Mouse (Mus musculus) stomach, postnatal 0 days (tissue): ENCODE measurements around the gene Adat3. TPM values are rescaled to one million over a fixed set of nuclear protein-coding genes. Genes with fewer than 3 reads are reported as not detected.
A peak's percentile ranks its signal among the peaks of the same experiment; 100 is the strongest.

Source experiments
- ATAC-seq: fragments of 200-750 bp; cut with Nextera tagmentation; 2 replicates; pipeline ENCODE4 v1.8.0; 2017; ENCODE audit not compliant: low FRiP score, low TSS enrichment
- DNase-seq: peaks from one replicate; pipeline ENCODE4 v3.0.0-alpha.2; 2016; ENCODE audit warnings: low spot score
- H3K27ac ChIP-seq: fragments of 300-500 bp; sonication (generic); replicated peaks from 2 replicates; pipeline ENCODE4 v1.5.1; 2014; ENCODE audit warnings: mild to moderate bottlenecking, control low read depth
- H3K27me3 ChIP-seq: fragments of 300-500 bp; sonication (generic); 2 replicates; pipeline ENCODE4 v1.6.1; 2014; ENCODE audit warnings: low read length; ENCODE audit not compliant: control insufficient read depth, insufficient read depth
- H3K36me3 ChIP-seq: fragments of 300-500 bp; sonication (generic); 2 replicates; pipeline ENCODE4 v1.6.1; 2014; ENCODE audit warnings: low read length, mixed read lengths; ENCODE audit not compliant: control insufficient read depth, insufficient read depth
- H3K4me1 ChIP-seq: fragments of 300-500 bp; sonication (generic); replicated peaks from 2 replicates; pipeline ENCODE4 v1.6.1; 2014; ENCODE audit warnings: antibody characterized with exemption; ENCODE audit not compliant: control insufficient read depth, insufficient read depth
- H3K4me2 ChIP-seq: fragments of 300-500 bp; sonication (generic); replicated peaks from 2 replicates; pipeline ENCODE4 v1.6.1; 2014; ENCODE audit warnings: low read depth, mild to moderate bottlenecking, control low read depth, moderate library complexity
- H3K4me3 ChIP-seq: fragments of 300-500 bp; sonication (generic); 2 replicates; pipeline ENCODE4 v1.5.1; 2014; ENCODE audit warnings: low read depth, low read length, control low read depth
- H3K9ac ChIP-seq: fragments of 300-500 bp; sonication (generic); 2 replicates; pipeline ENCODE4 v1.6.1; 2014; ENCODE audit warnings: mild to moderate bottlenecking, low read length, control low read depth, mixed read lengths
- H3K9me3 ChIP-seq: fragments of 300-500 bp; sonication (generic); 2 replicates; pipeline ENCODE4 v1.6.1; 2016; ENCODE audit warnings: low read length; ENCODE audit not compliant: control insufficient read depth
- CTCF ChIP-seq: IDR thresholded peaks from 2 replicates; pipeline ENCODE4 v1.5.1; 2016; ENCODE audit warnings: antibody characterized with exemption, low read depth, mild to moderate bottlenecking, moderate library complexity
- EP300 ChIP-seq: optimal IDR thresholded peaks from 2 replicates; pipeline ENCODE3; 2016; ENCODE audit warnings: antibody characterized with exemption
- WGBS: fragments of 180-500 bp; shearing (Covaris S2); extraction: QIAGEN DNeasy Blood & Tissue Kit; methylation state at CpG from one replicate; pipeline ENCODE4 v1.1.7; 2014; 5-methylcytosine and 5-hydroxymethylcytosine counted together
- polyA plus RNA-seq: library from polyadenylated mRNA; unstranded; fragments of >200 nt; fragmentation: Nextera tagmentation; extraction: Ambion mirVana; gene quantifications from 2 replicates; pipeline ENCODE4 v1.2.1, GENCODE M21; 2015

The Adat3 gene
- polyA plus RNA-seq, 1 experiment from 2014 or later, result 4.1 TPM

DNA sequence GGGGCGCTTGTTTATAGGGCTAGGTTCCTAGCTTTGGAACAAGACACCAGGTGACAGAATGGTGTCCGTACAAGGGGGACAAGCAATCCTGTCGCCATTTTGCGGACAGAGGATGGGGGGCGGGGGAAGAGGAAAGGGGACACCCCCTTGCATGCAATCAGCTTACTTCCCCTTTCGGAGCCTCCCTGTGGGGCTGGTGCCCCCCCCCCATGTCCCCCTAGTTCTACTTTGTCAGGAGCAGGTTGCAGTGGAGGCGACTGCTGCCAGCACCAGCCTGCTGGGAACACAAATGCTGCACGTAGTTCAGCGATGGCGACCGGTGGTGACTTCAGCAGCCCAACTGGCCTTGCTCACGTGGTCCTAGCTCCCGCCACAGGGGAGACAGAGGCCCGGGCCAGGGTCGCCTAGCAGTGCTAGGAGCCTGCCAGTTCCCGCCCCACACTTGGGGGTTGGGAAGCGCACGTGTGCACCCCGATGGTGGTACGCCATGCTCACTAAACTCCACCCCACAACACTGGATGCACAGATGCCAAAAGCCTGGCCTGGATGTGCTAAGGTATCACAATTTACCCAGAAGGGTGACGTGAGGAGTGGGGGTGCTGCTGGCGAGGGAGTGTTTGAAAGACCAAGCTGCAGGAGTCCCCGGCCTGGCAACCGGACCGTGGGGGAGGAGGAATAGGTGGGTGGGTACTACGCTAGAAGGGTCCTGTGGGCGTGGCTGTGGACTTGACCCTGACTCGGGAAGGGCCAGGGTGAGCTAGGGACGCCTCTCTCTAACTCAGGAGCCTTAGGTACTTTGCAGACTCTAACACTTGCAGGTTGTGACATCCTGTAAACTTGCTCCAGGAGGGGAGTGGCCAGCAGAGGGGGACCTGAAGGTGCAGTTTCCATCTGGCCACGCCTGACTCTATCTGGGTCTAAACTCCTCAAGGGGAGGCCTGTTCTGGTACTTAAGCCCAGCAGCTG, 31.5 kb upstream of the Adat3 start:
- Histone ChIP-seq H3K9me3 (no peaks in the 10 kb centered on the region), H3K4me2 (peak overlapping the region; percentile 32), H3K4me3 (no peak overlapping the region), H3K27ac (no peak overlapping the region), H3K27me3 (no peaks in the 10 kb centered on the region), H3K36me3 (no peaks in the 10 kb centered on the region), H3K4me1 (peaks cover 18% of the 10 kb centered on the region), H3K9ac (peak overlapping the region; percentile 35)
- 0 out of 2 replicates have a peak, but pooled peaks have one; percentile 11 for ATAC-seq
- TF ChIP-seq CTCF, result no peak
- no peak for TF ChIP-seq EP300
- no peak for DNase-seq
- WGBS, result 21% methylated on average over 29 of the region's 30 CpGs

DNA sequence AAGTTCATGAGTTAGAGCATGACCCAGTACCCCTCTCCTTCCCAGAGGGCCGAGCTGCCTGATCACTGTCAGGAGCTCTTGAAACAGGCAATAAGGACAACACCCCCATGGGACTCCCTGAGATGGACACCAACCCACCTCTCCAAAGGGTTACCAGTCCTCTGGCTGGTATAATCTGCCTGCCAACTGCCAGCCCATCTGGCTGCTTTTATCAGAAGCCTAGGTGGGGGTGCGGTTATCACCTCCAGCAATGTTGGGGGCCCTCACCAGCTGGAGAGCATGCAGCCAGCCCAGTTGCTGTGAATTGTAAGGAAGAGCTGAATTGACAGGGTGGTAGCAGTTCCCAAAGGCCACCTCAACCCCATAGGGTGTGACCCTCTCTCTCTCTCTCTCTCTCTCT, 30.2 kb upstream of the Adat3 start:
- no peaks in the 10 kb centered on the region for H3K27me3 ChIP-seq
- ATAC-seq, result no peak
- no peak overlapping the region for H3K9ac ChIP-seq
- no peak overlapping the region for H3K4me3 ChIP-seq
- TF ChIP-seq EP300 (no peak), CTCF (no peak)
- H3K9me3 ChIP-seq, result no peaks in the 10 kb centered on the region
- WGBS, result 80% methylated on average over 2 of the region's 2 CpGs
- peaks cover 18% of the 10 kb centered on the region for H3K4me1 ChIP-seq
- DNase-seq, result no peak
- no peak overlapping the region for H3K4me2 ChIP-seq
- no peaks in the 10 kb centered on the region for H3K36me3 ChIP-seq
- no peak overlapping the region for H3K27ac ChIP-seq

DNA sequence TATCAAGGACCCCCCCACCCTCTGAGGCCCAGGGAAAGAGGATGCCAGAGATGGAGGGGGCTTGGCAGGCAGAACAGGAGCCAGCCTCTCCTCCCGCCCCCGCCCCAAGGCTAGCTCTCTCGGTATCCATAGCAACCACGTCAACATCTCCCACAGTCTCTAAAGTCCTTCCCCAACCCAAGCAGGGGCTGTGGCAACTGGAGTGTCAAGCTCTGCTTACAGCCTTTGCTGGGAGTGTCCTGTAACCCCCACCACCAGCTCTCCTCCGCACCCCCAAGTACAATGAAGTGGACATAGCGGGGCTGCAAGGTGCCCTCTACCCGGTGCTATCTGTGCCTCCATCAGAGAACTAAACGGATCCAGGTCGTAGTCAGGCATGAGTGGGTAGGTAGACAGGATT, 28.7 kb upstream of the Adat3 start:
- H3K9me3 ChIP-seq, result no peaks in the 10 kb centered on the region
- H3K4me2 ChIP-seq, result no peak overlapping the region
- no peak overlapping the region for H3K4me3 ChIP-seq
- H3K27ac ChIP-seq, result 0 out of 2 replicates have a peak overlapping the region, but pooled peaks have one; percentile 18
- 47% methylated on average over 9 of the region's 9 CpGs for WGBS
- DNase-seq (no peak), ATAC-seq (no peak)
- H3K9ac ChIP-seq, result no peak overlapping the region
- no peaks in the 10 kb centered on the region for H3K36me3 ChIP-seq
- no peak for TF ChIP-seq CTCF
- TF ChIP-seq EP300, result no peak
- peaks cover 18% of the 10 kb centered on the region for H3K4me1 ChIP-seq
- H3K27me3 ChIP-seq, result no peaks in the 10 kb centered on the region

DNA sequence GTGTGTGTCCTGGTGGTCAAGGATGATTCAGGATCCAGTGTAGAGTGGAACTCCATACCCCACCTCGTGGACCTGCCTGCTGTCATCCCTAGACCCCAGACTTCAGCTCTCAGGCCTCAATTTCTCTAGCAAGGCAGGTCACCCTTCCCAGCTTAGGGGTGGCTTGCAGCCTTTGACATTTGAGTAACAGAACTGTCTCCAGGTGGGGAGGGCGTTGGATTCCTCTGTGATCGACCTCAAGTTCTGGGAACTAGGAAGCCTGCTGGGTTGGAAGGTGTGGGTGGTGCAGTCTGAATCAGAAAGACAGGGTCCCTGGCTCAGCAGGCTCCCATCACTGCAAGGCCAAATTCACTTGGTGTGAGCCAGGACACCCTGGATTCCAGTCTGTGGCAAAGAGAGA, 27.8 kb upstream of the Adat3 start:
- Histone ChIP-seq H3K4me1 (peaks cover 16% of the 10 kb centered on the region), H3K9ac (no peak overlapping the region), H3K27ac (no peak overlapping the region), H3K4me2 (no peak overlapping the region), H3K9me3 (no peaks in the 10 kb centered on the region), H3K4me3 (no peak overlapping the region), H3K27me3 (no peaks in the 10 kb centered on the region), H3K36me3 (no peaks in the 10 kb centered on the region)
- WGBS, result 73% methylated on average over 3 of the region's 3 CpGs
- ATAC-seq (no peak), DNase-seq (no peak)
- TF ChIP-seq CTCF (no peak), EP300 (no peak)

DNA sequence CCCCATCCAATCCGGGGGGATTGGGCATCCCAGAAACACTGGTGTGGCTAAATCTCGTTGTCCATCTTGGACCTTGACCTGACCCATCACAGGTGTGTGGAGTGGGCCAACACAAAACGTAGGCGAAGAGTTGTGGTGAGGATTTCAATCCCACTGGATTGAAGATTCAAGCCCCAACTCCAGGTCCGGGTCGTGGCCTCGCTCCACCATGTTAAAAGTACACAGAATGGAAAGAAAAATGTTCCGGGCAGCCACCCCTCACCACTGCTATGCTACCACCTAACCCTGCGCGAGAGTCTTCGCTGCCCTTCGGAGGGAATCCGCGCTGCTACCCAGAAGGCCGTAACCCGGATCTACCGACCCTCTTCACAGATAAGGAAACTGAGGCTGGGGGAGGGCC, 26.8 kb upstream of the Adat3 start:
- WGBS, result 7% methylated on average over 17 of the region's 17 CpGs
- ATAC-seq (no peak), DNase-seq (no peak)
- no peak for TF ChIP-seq CTCF
- TF ChIP-seq EP300, result no peak
- Histone ChIP-seq H3K36me3 (no peaks in the 10 kb centered on the region), H3K4me2 (peak overlapping the region; percentile 92), H3K27me3 (no peaks in the 10 kb centered on the region), H3K9me3 (no peaks in the 10 kb centered on the region), H3K4me3 (peak overlapping the region; percentile 75), H3K9ac (peak overlapping the region; percentile 75), H3K4me1 (peaks cover 12% of the 10 kb centered on the region), H3K27ac (no peak overlapping the region)

DNA sequence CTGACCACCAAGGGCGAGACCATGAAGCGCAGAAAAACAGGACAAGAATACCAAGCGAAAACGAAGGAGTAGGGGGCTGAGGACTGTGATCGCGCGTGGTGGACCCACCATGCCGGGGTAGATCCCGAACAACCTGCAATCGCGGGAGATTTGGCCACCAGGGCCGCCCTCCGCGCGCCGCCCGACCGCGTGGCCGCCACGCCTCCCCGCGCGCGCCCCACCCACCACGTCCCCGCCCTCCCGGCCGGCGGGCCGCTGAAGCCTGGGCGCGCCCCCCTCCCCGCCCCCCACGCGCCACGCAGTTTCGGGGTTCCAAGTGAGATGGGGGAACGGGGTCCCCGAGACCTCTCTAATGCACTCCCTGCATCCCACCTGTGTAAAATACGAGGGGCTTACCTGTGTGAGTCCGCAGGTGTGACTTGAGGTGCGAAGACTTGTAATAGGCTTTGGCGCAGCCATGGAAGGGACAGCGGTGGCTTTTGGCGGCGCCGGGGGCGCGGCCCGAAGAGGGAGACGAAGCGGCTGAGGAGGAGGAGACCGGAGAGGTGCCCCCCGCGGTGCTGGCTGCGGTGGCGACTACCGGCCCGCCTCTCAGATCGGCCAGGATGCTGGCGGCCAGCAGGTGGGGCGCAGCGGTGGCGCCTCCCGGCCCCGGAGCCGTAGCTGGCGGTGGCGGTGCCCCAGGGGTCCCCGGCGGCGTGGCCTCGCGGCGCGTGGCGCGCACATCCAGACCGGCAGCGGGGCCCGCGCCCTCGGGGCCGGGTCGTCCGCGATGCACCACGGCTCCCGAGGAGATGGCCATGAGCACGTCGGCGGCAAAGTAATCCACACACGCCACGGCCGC, 26.1 kb upstream of the Adat3 start:
- Histone ChIP-seq H3K4me1 (peaks cover 7% of the 10 kb centered on the region), H3K9me3 (no peaks in the 10 kb centered on the region), H3K4me3 (peak overlapping the region; percentile 75), H3K27ac (peak overlapping the region; percentile 88), H3K9ac (peak overlapping the region; percentile 75), H3K4me2 (peak overlapping the region; percentile 92), H3K36me3 (no peaks in the 10 kb centered on the region), H3K27me3 (no peaks in the 10 kb centered on the region)
- DNase-seq (peak; percentile 81), ATAC-seq (peak; percentile 6)
- TF ChIP-seq EP300 (no peak), CTCF (peak; percentile 39)
- 0% methylated on average over 75 of the region's 96 CpGs for WGBS
